Mouse (Mus musculus): ENCODE measurements around the gene Opalin. TPM values are rescaled to one million over a fixed set of nuclear protein-coding genes. Genes with fewer than 3 reads are reported as not detected.

The Opalin gene
- polyA plus RNA-seq, 1 experiment = not detected

GRCm38 (mm10) chr19:41031009-41031408 is 45.9 kb downstream of the Opalin start:
- 58% methylated on average over 11 of the region's 11 CpGs for WGBS
- DNase-seq = peak; percentile 21
- TF ChIP-seq POLR2A (IDR thresholded peaks at IDR 0.05; ENCODE audit: low read depth, low read length) (no peak), CTCF (conservative IDR thresholded peaks at IDR 0.05; ENCODE audit: insufficient read depth, insufficient read length, low read depth, low read length) (no peak)

GRCm38 (mm10) chr19:41030161-41030560 is 46.8 kb downstream of the Opalin start:
- TF ChIP-seq POLR2A (IDR thresholded peaks at IDR 0.05; ENCODE audit: low read depth, low read length) = no peak
- no peak for TF ChIP-seq CTCF (conservative IDR thresholded peaks at IDR 0.05; ENCODE audit: insufficient read depth, insufficient read length, low read depth, low read length)
- Histone ChIP-seq H3K27ac (ENCODE audit: insufficient read depth, low read depth, low read length) (no peak overlapping the region), H3K36me3 (ENCODE audit: control insufficient read depth, insufficient read depth, low read length) (no peaks in the 10 kb centered on the region), H3K4me3 (ENCODE audit: insufficient read depth, low read depth, low read length) (no peak overlapping the region), H3K27me3 (replicated peaks; ENCODE audit: control insufficient read depth, insufficient read depth, low read length) (no peaks in the 10 kb centered on the region), H3K4me1 (ENCODE audit: control insufficient read depth, insufficient read depth, low read length) (no peaks in the 10 kb centered on the region)
- DNase-seq = no peak
- 82% methylated on average over 6 of the region's 6 CpGs for WGBS

More at GRCm38 (mm10) chr19:41031009-41031408, 45.9 kb downstream of the Opalin start:
- H3K27ac ChIP-seq (ENCODE audit: insufficient read depth, low read depth, low read length) = no peak overlapping the region
- H3K36me3 ChIP-seq (ENCODE audit: control insufficient read depth, insufficient read depth, low read length) = no peaks in the 10 kb centered on the region
- H3K4me3 ChIP-seq (ENCODE audit: insufficient read depth, low read depth, low read length) = no peak overlapping the region
- no peaks in the 10 kb centered on the region for H3K27me3 ChIP-seq (replicated peaks; ENCODE audit: control insufficient read depth, insufficient read depth, low read length)
- no peaks in the 10 kb centered on the region for H3K4me1 ChIP-seq (ENCODE audit: control insufficient read depth, insufficient read depth, low read length)

GRCm38 (mm10) chr19:41029219-41029618 is 47.7 kb downstream of the Opalin start, which contains the start of gene Dntt:
Gene Dntt, plus strand, starts transcription at chr19:41029275.
- no peaks in the 10 kb centered on the region for H3K36me3 ChIP-seq (ENCODE audit: control insufficient read depth, insufficient read depth, low read length)
- no peaks in the 10 kb centered on the region for H3K4me1 ChIP-seq (ENCODE audit: control insufficient read depth, insufficient read depth, low read length)
- 90% methylated on average over 6 of the region's 6 CpGs for WGBS
- H3K27ac ChIP-seq (ENCODE audit: insufficient read depth, low read depth, low read length) = no peak within 1 kb of the TSS
- H3K4me3 ChIP-seq (ENCODE audit: insufficient read depth, low read depth, low read length) = no peak within 1 kb of the TSS
- DNase-seq = no peak
- TF ChIP-seq POLR2A (IDR thresholded peaks at IDR 0.05; ENCODE audit: low read depth, low read length) (no peak), CTCF (conservative IDR thresholded peaks at IDR 0.05; ENCODE audit: insufficient read depth, insufficient read length, low read depth, low read length) (no peak)
- H3K27me3 ChIP-seq (replicated peaks; ENCODE audit: control insufficient read depth, insufficient read depth, low read length) = no peaks in the 10 kb centered on the region

GRCm38 (mm10) chr19:41027601-41028000 is 49.3 kb downstream of the Opalin start:
- no peak for DNase-seq
- H3K27me3 ChIP-seq (replicated peaks; ENCODE audit: control insufficient read depth, insufficient read depth, low read length) = no peaks in the 10 kb centered on the region
- WGBS = 91% methylated on average over 9 of the region's 9 CpGs
- TF ChIP-seq CTCF (conservative IDR thresholded peaks at IDR 0.05; ENCODE audit: insufficient read depth, insufficient read length, low read depth, low read length) = no peak
- no peak for TF ChIP-seq POLR2A (IDR thresholded peaks at IDR 0.05; ENCODE audit: low read depth, low read length)
- no peak overlapping the region for H3K4me3 ChIP-seq (ENCODE audit: insufficient read depth, low read depth, low read length)
- no peaks in the 10 kb centered on the region for H3K36me3 ChIP-seq (ENCODE audit: control insufficient read depth, insufficient read depth, low read length)
- no peak overlapping the region for H3K27ac ChIP-seq (ENCODE audit: insufficient read depth, low read depth, low read length)
- no peaks in the 10 kb centered on the region for H3K4me1 ChIP-seq (ENCODE audit: control insufficient read depth, insufficient read depth, low read length)

- DNase-seq = no peak
- H3K4me3 ChIP-seq (ENCODE audit: insufficient read depth, low read depth, low read length) = no peak overlapping the region
- no peaks in the 10 kb centered on the region for H3K36me3 ChIP-seq (ENCODE audit: control insufficient read depth, insufficient read depth, low read length)
- no peak for TF ChIP-seq CTCF (conservative IDR thresholded peaks at IDR 0.05; ENCODE audit: insufficient read depth, insufficient read length, low read depth, low read length)
- no peak for TF ChIP-seq POLR2A (IDR thresholded peaks at IDR 0.05; ENCODE audit: low read depth, low read length)
- H3K27ac ChIP-seq (ENCODE audit: insufficient read depth, low read depth, low read length) = no peak overlapping the region
- H3K4me1 ChIP-seq (ENCODE audit: control insufficient read depth, insufficient read depth, low read length) = no peaks in the 10 kb centered on the region
- H3K27me3 ChIP-seq (replicated peaks; ENCODE audit: control insufficient read depth, insufficient read depth, low read length) = no peaks in the 10 kb centered on the region
- WGBS = 80% methylated on average over 5 of the region's 5 CpGs
Measured at GRCm38 (mm10) chr19:41027024-41027423, 49.9 kb downstream of the Opalin start.

- 85% methylated on average over 8 of the region's 8 CpGs for WGBS
- H3K27me3 ChIP-seq (replicated peaks; ENCODE audit: control insufficient read depth, insufficient read depth, low read length) = no peaks in the 10 kb centered on the region
- H3K27ac ChIP-seq (ENCODE audit: insufficient read depth, low read depth, low read length) = no peak overlapping the region
- H3K4me3 ChIP-seq (ENCODE audit: insufficient read depth, low read depth, low read length) = no peak overlapping the region
- no peaks in the 10 kb centered on the region for H3K4me1 ChIP-seq (ENCODE audit: control insufficient read depth, insufficient read depth, low read length)
- no peak for DNase-seq
- no peak for TF ChIP-seq CTCF (conservative IDR thresholded peaks at IDR 0.05; ENCODE audit: insufficient read depth, insufficient read length, low read depth, low read length)
- H3K36me3 ChIP-seq (ENCODE audit: control insufficient read depth, insufficient read depth, low read length) = no peaks in the 10 kb centered on the region
Measured at GRCm38 (mm10) chr19:41026551-41026950, 50.4 kb downstream of the Opalin start.

- Histone ChIP-seq H3K4me1 (ENCODE audit: control insufficient read depth, insufficient read depth, low read length) (no peaks in the 10 kb centered on the region), H3K4me3 (ENCODE audit: insufficient read depth, low read depth, low read length) (no peak overlapping the region), H3K36me3 (ENCODE audit: control insufficient read depth, insufficient read depth, low read length) (no peaks in the 10 kb centered on the region), H3K27me3 (replicated peaks; ENCODE audit: control insufficient read depth, insufficient read depth, low read length) (no peaks in the 10 kb centered on the region), H3K27ac (ENCODE audit: insufficient read depth, low read depth, low read length) (no peak overlapping the region)
- TF ChIP-seq CTCF (conservative IDR thresholded peaks at IDR 0.05; ENCODE audit: insufficient read depth, insufficient read length, low read depth, low read length) (no peak), POLR2A (IDR thresholded peaks at IDR 0.05; ENCODE audit: low read depth, low read length) (no peak)
- WGBS = 69% methylated on average over 4 of the region's 4 CpGs
- no peak for DNase-seq
Measured at GRCm38 (mm10) chr19:41022244-41022643, 54.7 kb downstream of the Opalin start.

Data from kidney, adult 2 months (tissue).